Mouse (Mus musculus): ENCODE results near the gene Zfp644. TPM values are rescaled to one million over a fixed set of nuclear protein-coding genes. Genes with fewer than 3 reads are reported as not detected.

The Zfp644 gene
- 68.1 and 69.6 TPM in 2 replicates for polyA plus RNA-seq (2015; fragmentation: Nextera tagmentation; extraction: Ambion mirVana)

- no peaks in the 10 kb centered on the region for H3K27me3 ChIP-seq (replicated peaks)
- H3K4me1 ChIP-seq: peaks cover 42% of the 10 kb centered on the region
- H3K4me2 ChIP-seq: peak within 1 kb of the TSS; percentile 69
- peak within 1 kb of the TSS; percentile 97 for H3K27ac ChIP-seq
- no peaks in the 10 kb centered on the region for H3K36me3 ChIP-seq (replicated peaks)
- H3K4me3 ChIP-seq: peak within 1 kb of the TSS; percentile 61
- WGBS: 2% methylated on average over 71 of the region's 71 CpGs
- H3K9ac ChIP-seq: peak within 1 kb of the TSS; percentile 91
- no peaks in the 10 kb centered on the region for H3K9me3 ChIP-seq
- ATAC-seq (replicated peaks): peak; percentile 97
Observed at GRCm38 (mm10) chr5:106696396-106697337, at the start of gene Zfp644. Gene Zfp644 (minus strand): TSS chr5:106697287.

- no peak overlapping the region for H3K4me2 ChIP-seq
- no peak overlapping the region for H3K4me3 ChIP-seq
- H3K9ac ChIP-seq: no peak overlapping the region
- 42% methylated on average over 6 of the region's 6 CpGs for WGBS
- no peaks in the 10 kb centered on the region for H3K27me3 ChIP-seq (replicated peaks)
- H3K27ac ChIP-seq: no peak overlapping the region
- no peaks in the 10 kb centered on the region for H3K36me3 ChIP-seq (replicated peaks)
- no peaks in the 10 kb centered on the region for H3K9me3 ChIP-seq
- no peak for ATAC-seq (replicated peaks)
- no peaks in the 10 kb centered on the region for H3K4me1 ChIP-seq
Observed at GRCm38 (mm10) chr5:106739716-106740115, 42.6 kb upstream of the Zfp644 start.

- H3K4me2 ChIP-seq: no peak overlapping the region
- no peak overlapping the region for H3K27ac ChIP-seq
- 0 out of 2 replicates have a peak, but pooled peaks cover 4% of the 10 kb centered on the region for H3K9me3 ChIP-seq
- no peaks in the 10 kb centered on the region for H3K36me3 ChIP-seq (replicated peaks)
- H3K27me3 ChIP-seq (replicated peaks): no peaks in the 10 kb centered on the region
- H3K4me3 ChIP-seq: no peak overlapping the region
- no peak for ATAC-seq (replicated peaks)
- 88% methylated on average over 3 of the region's 3 CpGs for WGBS
- H3K9ac ChIP-seq: no peak overlapping the region
- H3K4me1 ChIP-seq: no peaks in the 10 kb centered on the region
Observed at GRCm38 (mm10) chr5:106723487-106723886, 26.4 kb upstream of the Zfp644 start.

GRCm38 (mm10) chr5:106722771-106723170 is 25.7 kb upstream of the Zfp644 start:
- Histone ChIP-seq H3K36me3 (replicated peaks) (no peaks in the 10 kb centered on the region), H3K4me1 (no peaks in the 10 kb centered on the region), H3K27ac (no peak overlapping the region), H3K9me3 (0 out of 2 replicates have a peak, but pooled peaks cover 4% of the 10 kb centered on the region), H3K4me3 (no peak overlapping the region), H3K4me2 (no peak overlapping the region), H3K27me3 (replicated peaks) (no peaks in the 10 kb centered on the region), H3K9ac (no peak overlapping the region)
- no peak for ATAC-seq (replicated peaks)
- 82% methylated on average over 5 of the region's 5 CpGs for WGBS

- no peak overlapping the region for H3K9ac ChIP-seq
- H3K27me3 ChIP-seq (replicated peaks): no peaks in the 10 kb centered on the region
- peaks cover 3% of the 10 kb centered on the region; the same call in 1 of the 2 replicates for H3K4me1 ChIP-seq
- no peak for ATAC-seq (replicated peaks)
- no peak overlapping the region for H3K4me3 ChIP-seq
- no peaks in the 10 kb centered on the region for H3K36me3 ChIP-seq (replicated peaks)
- H3K27ac ChIP-seq: no peak overlapping the region
- WGBS: 27% methylated on average over 3 of the region's 3 CpGs
- no peak overlapping the region for H3K4me2 ChIP-seq
- no peaks in the 10 kb centered on the region for H3K9me3 ChIP-seq
Observed at GRCm38 (mm10) chr5:106711870-106712277, 14.8 kb upstream of the Zfp644 start.

- Histone ChIP-seq H3K27ac (no peak overlapping the region), H3K4me1 (peaks cover 3% of the 10 kb centered on the region; the same call in 1 of the 2 replicates)
Observed at GRCm38 (mm10) chr5:106711220-106711726, 14.2 kb upstream of the Zfp644 start.

GRCm38 (mm10) chr5:106710611-106711010 is 13.5 kb upstream of the Zfp644 start:
- Histone ChIP-seq H3K9ac (no peak overlapping the region), H3K36me3 (replicated peaks) (no peaks in the 10 kb centered on the region), H3K9me3 (no peaks in the 10 kb centered on the region), H3K27ac (no peak overlapping the region), H3K4me1 (peaks cover 3% of the 10 kb centered on the region; the same call in 1 of the 2 replicates), H3K4me3 (no peak overlapping the region), H3K4me2 (no peak overlapping the region), H3K27me3 (replicated peaks) (no peaks in the 10 kb centered on the region)
- ATAC-seq (replicated peaks): no peak
- WGBS: 79% methylated on average over 12 of the region's 12 CpGs

More at GRCm38 (mm10) chr5:106711220-106711726, 14.2 kb upstream of the Zfp644 start:
- Histone ChIP-seq H3K27me3 (replicated peaks) (no peaks in the 10 kb centered on the region), H3K36me3 (replicated peaks) (no peaks in the 10 kb centered on the region), H3K9me3 (no peaks in the 10 kb centered on the region), H3K4me2 (no peak overlapping the region), H3K9ac (no peak overlapping the region), H3K4me3 (no peak overlapping the region)
- no peak for ATAC-seq (replicated peaks)
- 83% methylated on average over 5 of the region's 5 CpGs for WGBS

GRCm38 (mm10) chr5:106710085-106710409 is 13.0 kb upstream of the Zfp644 start:
- Histone ChIP-seq H3K27ac (no peak overlapping the region), H3K9me3 (no peaks in the 10 kb centered on the region), H3K4me1 (peaks cover 3% of the 10 kb centered on the region; the same call in 1 of the 2 replicates), H3K4me3 (no peak overlapping the region), H3K9ac (no peak overlapping the region), H3K27me3 (replicated peaks) (no peaks in the 10 kb centered on the region), H3K36me3 (replicated peaks) (no peaks in the 10 kb centered on the region), H3K4me2 (no peak overlapping the region)
- ATAC-seq (replicated peaks): no peak
- 53% methylated on average over 2 of the region's 2 CpGs for WGBS

- peaks cover 3% of the 10 kb centered on the region; the same call in 1 of the 2 replicates for H3K4me1 ChIP-seq
- H3K4me3 ChIP-seq: no peak overlapping the region
- no peaks in the 10 kb centered on the region for H3K36me3 ChIP-seq (replicated peaks)
- no peak overlapping the region for H3K9ac ChIP-seq
- H3K27ac ChIP-seq: no peak overlapping the region
- H3K4me2 ChIP-seq: no peak overlapping the region
- 44% methylated on average over 11 of the region's 11 CpGs for WGBS
- H3K27me3 ChIP-seq (replicated peaks): no peaks in the 10 kb centered on the region
- no peak for ATAC-seq (replicated peaks)
- H3K9me3 ChIP-seq: no peaks in the 10 kb centered on the region
Observed at GRCm38 (mm10) chr5:106709388-106710084, 12.4 kb upstream of the Zfp644 start.

- 93% methylated on average over 3 of the region's 3 CpGs for WGBS
Observed at GRCm38 (mm10) chr5:106706363-106706762, 9.3 kb upstream of the Zfp644 start.

GRCm38 (mm10) chr5:106705162-106705561 is 8.1 kb upstream of the Zfp644 start:
- Histone ChIP-seq H3K27ac (no peak overlapping the region), H3K4me3 (no peak overlapping the region), H3K27me3 (replicated peaks) (no peaks in the 10 kb centered on the region), H3K9me3 (no peaks in the 10 kb centered on the region), H3K36me3 (replicated peaks) (no peaks in the 10 kb centered on the region), H3K4me1 (no peaks in the 10 kb centered on the region), H3K9ac (no peak overlapping the region), H3K4me2 (no peak overlapping the region)
- ATAC-seq (replicated peaks): no peak
- WGBS: 79% methylated on average over 5 of the region's 5 CpGs

More at GRCm38 (mm10) chr5:106706363-106706762, 9.3 kb upstream of the Zfp644 start:
- ATAC-seq (replicated peaks): no peak
- Histone ChIP-seq H3K4me2 (no peak overlapping the region), H3K27ac (no peak overlapping the region), H3K4me1 (no peaks in the 10 kb centered on the region), H3K36me3 (replicated peaks) (no peaks in the 10 kb centered on the region), H3K9ac (no peak overlapping the region), H3K9me3 (no peaks in the 10 kb centered on the region), H3K27me3 (replicated peaks) (no peaks in the 10 kb centered on the region), H3K4me3 (no peak overlapping the region)

Measured in midbrain, embryonic 15.5 days (tissue).